Mouse (Mus musculus): ENCODE data around the gene 1700009N14Rik. TPM values are rescaled to one million over a fixed set of nuclear protein-coding genes. Genes with fewer than 3 reads are reported as not detected.

1700009N14Rik gene
- polyA plus RNA-seq (2014; fragmentation: Illumina TruSeq; extraction: RNeasy Lipid Tissue Mini Kit (QIAGEN cat#74804); ENCODE audit: low replicate concordance), result not detected

GRCm38 (mm10) chr4:39450069-39450468 is at the start of gene 1700009N14Rik:
Gene 1700009N14Rik (plus strand): TSS chr4:39450295.

